Mouse (Mus musculus): ENCODE measurements around the gene Pank2. TPM values are rescaled to one million over a fixed set of nuclear protein-coding genes. Genes with fewer than 3 reads are reported as not detected.
A peak's percentile ranks its signal among the peaks of the same experiment; 100 is the strongest.

The Pank2 gene
- total and polyA plus RNA-seq, 3 experiments, result 8.5 to 25.4 (median 20.7) TPM

DNA sequence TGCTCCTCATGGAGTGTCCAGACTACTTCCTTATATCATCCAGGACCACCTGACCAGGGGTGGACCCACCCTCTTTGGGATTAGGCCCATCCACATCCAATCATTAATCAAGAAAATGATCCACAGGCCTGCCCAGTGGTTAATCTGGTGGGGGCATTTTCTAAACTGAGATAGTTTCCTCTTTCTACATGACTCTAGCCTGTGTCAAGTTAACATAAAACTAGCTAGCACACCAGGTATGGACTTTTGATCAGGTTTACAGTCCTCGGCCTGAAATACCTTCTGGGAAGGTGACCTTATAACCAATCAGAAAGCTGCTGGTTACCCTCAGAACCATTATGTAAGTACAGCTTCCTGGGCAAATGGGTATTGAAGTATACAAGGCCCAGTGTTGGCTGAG lies 66.7 kb downstream of the Pank2 start:
- Histone ChIP-seq H3K9ac (ENCODE audit: low read depth, low read length) (no peak overlapping the region), H3K4me1 (ENCODE audit: control insufficient read depth, insufficient read depth, low read length) (no peaks in the 10 kb centered on the region), H3K4me3 (no peak overlapping the region), H3K27ac (no peak overlapping the region), H3K27me3 (ENCODE audit: control insufficient read depth, insufficient read depth, low read length) (no peaks in the 10 kb centered on the region), H3K79me2 (replicated peaks; ENCODE audit: control insufficient read depth, insufficient read depth, low read length) (0 out of 2 replicates have a peak, but pooled peaks cover 2% of the 10 kb centered on the region), H3K36me3 (ENCODE audit: control insufficient read depth, insufficient read depth, low read length) (no peaks in the 10 kb centered on the region)
- intact Hi-C loops (cut with DNase I), result no loop called here
- WGBS, result 100% methylated on average over 1 of the region's 1 CpGs
- DNase-seq, result no peak
- no peak for TF ChIP-seq EP300 (IDR thresholded peaks at IDR 0.05; ENCODE audit: insufficient read depth, low read depth, low read length)
- no peak for TF ChIP-seq POLR2A (IDR thresholded peaks at IDR 0.05; ENCODE audit: insufficient read depth, low read depth, low read length)
- no peak for TF ChIP-seq CTCF (IDR thresholded peaks at IDR 0.05)

DNA sequence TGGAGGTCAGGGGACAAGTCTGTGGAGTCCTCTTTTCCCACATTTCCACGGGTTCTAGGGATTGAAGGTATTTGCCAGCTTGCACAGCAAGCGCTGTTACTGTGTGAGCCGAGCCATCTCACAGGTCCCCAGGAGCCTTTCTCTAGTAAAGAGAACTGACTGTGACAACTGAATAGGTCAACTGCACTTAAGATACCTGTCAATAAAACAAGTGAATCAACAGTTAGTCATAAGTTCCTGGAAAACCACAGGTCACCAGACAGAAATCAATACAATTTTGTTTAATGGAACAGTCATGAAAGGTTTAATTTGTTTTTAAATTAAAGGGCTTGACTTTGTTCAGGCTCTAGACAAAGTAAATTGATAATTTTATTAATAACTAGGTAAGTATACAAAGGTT lies 68.3 kb downstream of the Pank2 start:
- H3K4me3 ChIP-seq, result no peak overlapping the region
- no peaks in the 10 kb centered on the region for H3K27me3 ChIP-seq (ENCODE audit: control insufficient read depth, insufficient read depth, low read length)
- H3K36me3 ChIP-seq (ENCODE audit: control insufficient read depth, insufficient read depth, low read length), result no peaks in the 10 kb centered on the region
- no peaks in the 10 kb centered on the region for H3K4me1 ChIP-seq (ENCODE audit: control insufficient read depth, insufficient read depth, low read length)
- H3K79me2 ChIP-seq (replicated peaks; ENCODE audit: control insufficient read depth, insufficient read depth, low read length), result 0 out of 2 replicates have a peak, but pooled peaks cover 2% of the 10 kb centered on the region
- H3K27ac ChIP-seq, result no peak overlapping the region
- TF ChIP-seq CTCF (IDR thresholded peaks at IDR 0.05), result no peak
- no peak for DNase-seq
- H3K9ac ChIP-seq (ENCODE audit: low read depth, low read length), result no peak overlapping the region
- intact Hi-C loops (cut with DNase I), result no loop called here
- WGBS, result 86% methylated on average over 3 of the region's 3 CpGs

DNA sequence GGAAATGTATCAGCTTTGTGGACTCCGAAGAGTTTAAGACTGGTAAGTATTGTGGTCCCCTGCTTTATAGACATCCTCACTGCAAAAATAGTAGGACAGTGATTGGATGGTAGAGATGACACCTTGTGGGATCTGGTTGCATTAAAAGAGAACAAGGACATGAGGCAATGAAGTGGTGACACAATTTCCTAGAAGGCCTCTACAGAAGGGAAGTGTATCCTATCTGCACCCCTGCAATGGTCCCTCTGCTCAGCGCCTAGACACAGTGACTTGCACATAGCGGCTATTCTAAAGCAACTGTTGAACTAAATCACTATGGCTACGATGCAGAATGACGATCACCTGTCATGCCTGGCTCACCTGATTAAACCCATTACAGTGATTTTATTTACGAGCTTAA lies 75.3 kb downstream of the Pank2 start:
- no peak for DNase-seq

DNA sequence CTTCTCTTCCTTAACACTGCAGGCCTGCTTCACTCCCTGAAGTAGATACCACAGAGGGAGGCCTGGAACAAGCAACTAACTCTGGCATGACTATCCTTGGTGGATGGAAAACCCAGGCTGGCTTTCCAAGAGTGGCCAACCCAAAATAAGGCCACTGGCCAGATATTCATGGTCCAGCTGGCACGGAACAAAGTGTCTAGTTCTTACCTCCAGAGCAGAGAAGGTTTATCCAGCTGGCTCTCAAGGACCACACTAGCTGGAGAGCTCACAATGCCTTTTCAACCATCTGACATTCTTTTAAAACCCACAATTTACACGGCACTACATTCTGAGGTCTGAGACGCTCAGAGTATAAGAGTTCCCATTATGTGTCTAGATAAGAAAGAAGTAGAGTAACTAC lies 82.2 kb downstream of the Pank2 start:
- H3K27me3 ChIP-seq (ENCODE audit: control insufficient read depth, insufficient read depth, low read length), result no peaks in the 10 kb centered on the region
- H3K9ac ChIP-seq (ENCODE audit: low read depth, low read length), result no peak overlapping the region
- DNase-seq, result peak; percentile 32 to 62
- 62% methylated on average over 3 of the region's 3 CpGs for WGBS
- H3K27ac ChIP-seq, result no peak overlapping the region
- intact Hi-C loops (cut with DNase I), result no loop called here
- H3K4me1 ChIP-seq (ENCODE audit: control insufficient read depth, insufficient read depth, low read length), result peaks cover 2% of the 10 kb centered on the region
- TF ChIP-seq EP300 (IDR thresholded peaks at IDR 0.05; ENCODE audit: insufficient read depth, low read depth, low read length), result no peak
- no peak for TF ChIP-seq CTCF (IDR thresholded peaks at IDR 0.05)
- no peak for TF ChIP-seq POLR2A (IDR thresholded peaks at IDR 0.05; ENCODE audit: insufficient read depth, low read depth, low read length)
- H3K79me2 ChIP-seq (replicated peaks; ENCODE audit: control insufficient read depth, insufficient read depth, low read length), result no peaks in the 10 kb centered on the region; the same call in none of the 2 replicates
- no peaks in the 10 kb centered on the region for H3K36me3 ChIP-seq (ENCODE audit: control insufficient read depth, insufficient read depth, low read length)
- no peak overlapping the region for H3K4me3 ChIP-seq

More for the DNA sequence above, 75.3 kb downstream of the Pank2 start:
- intact Hi-C loops (cut with DNase I), result no loop called here
- no peak overlapping the region for H3K9ac ChIP-seq (ENCODE audit: low read depth, low read length)
- WGBS, result 87% methylated on average over 6 of the region's 6 CpGs
- no peaks in the 10 kb centered on the region for H3K36me3 ChIP-seq (ENCODE audit: control insufficient read depth, insufficient read depth, low read length)
- H3K27me3 ChIP-seq (ENCODE audit: control insufficient read depth, insufficient read depth, low read length), result no peaks in the 10 kb centered on the region
- no peaks in the 10 kb centered on the region; the same call in 1 of the 2 replicates for H3K79me2 ChIP-seq (replicated peaks; ENCODE audit: control insufficient read depth, insufficient read depth, low read length)
- H3K27ac ChIP-seq, result no peak overlapping the region
- no peak overlapping the region for H3K4me3 ChIP-seq
- no peak for TF ChIP-seq EP300 (IDR thresholded peaks at IDR 0.05; ENCODE audit: insufficient read depth, low read depth, low read length)
- TF ChIP-seq POLR2A (IDR thresholded peaks at IDR 0.05; ENCODE audit: insufficient read depth, low read depth, low read length), result no peak
- no peak for TF ChIP-seq CTCF (IDR thresholded peaks at IDR 0.05)
- no peaks in the 10 kb centered on the region for H3K4me1 ChIP-seq (ENCODE audit: control insufficient read depth, insufficient read depth, low read length)

DNA sequence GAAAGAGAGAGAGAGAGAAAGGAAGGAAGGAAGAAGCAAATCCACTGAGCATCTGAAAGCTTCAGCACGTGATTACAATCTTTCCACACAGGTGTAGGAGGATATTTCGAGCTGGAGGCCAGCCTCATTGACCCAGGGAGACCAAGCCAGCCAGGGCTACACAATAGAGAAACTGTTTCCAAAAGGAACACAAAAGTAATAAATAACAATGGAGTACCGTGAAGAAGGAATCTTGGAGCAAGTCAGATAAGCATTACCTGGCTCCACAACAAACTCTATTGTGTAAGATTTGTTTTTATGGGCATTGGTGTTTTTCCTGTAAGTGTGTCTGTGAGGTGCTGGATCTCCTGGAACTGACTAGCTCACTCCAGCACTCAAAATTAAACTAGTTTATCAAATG lies 83.3 kb downstream of the Pank2 start:
- Histone ChIP-seq H3K79me2 (replicated peaks; ENCODE audit: control insufficient read depth, insufficient read depth, low read length) (no peaks in the 10 kb centered on the region; the same call in 1 of the 2 replicates), H3K27ac (no peak overlapping the region), H3K4me1 (ENCODE audit: control insufficient read depth, insufficient read depth, low read length) (peaks cover 2% of the 10 kb centered on the region), H3K27me3 (ENCODE audit: control insufficient read depth, insufficient read depth, low read length) (no peaks in the 10 kb centered on the region), H3K36me3 (ENCODE audit: control insufficient read depth, insufficient read depth, low read length) (no peaks in the 10 kb centered on the region), H3K4me3 (no peak overlapping the region), H3K9ac (ENCODE audit: low read depth, low read length) (no peak overlapping the region)
- 43% methylated on average over 3 of the region's 3 CpGs for WGBS
- DNase-seq, result no peak
- intact Hi-C loops (cut with DNase I), result loop anchor here (5.0 kb wide), 1 partner anchor 43 kb away; no protein-coding TSS in a partner anchor
- TF ChIP-seq POLR2A (IDR thresholded peaks at IDR 0.05; ENCODE audit: insufficient read depth, low read depth, low read length), result no peak
- TF ChIP-seq CTCF (IDR thresholded peaks at IDR 0.05), result no peak
- no peak for TF ChIP-seq EP300 (IDR thresholded peaks at IDR 0.05; ENCODE audit: insufficient read depth, low read depth, low read length)

Small RNA genes within 50 kb of the gene (microRNA-seq; reads per million reads assigned to microRNA genes)
- 15.7 to 19.7 reads per million in 2 experiments for gene Mir103-2

Other genes starting within 250 kb of the Pank2 start
- 1 to 10 TPM; 7.2 to 8.4 TPM for gene Gfra4, start 219.4 kb upstream of the Pank2 start, total RNA-seq (2021)
- 21.3 TPM in 2 replicates for gene Gfra4, start 219.4 kb upstream of the Pank2 start, polyA plus RNA-seq (2012; rRNA removed)
- 1 to 10 TPM in 1 of 2 experiments, under 1 TPM in 1; 0.73 to 1.6 TPM for gene Adam33, start 198.7 kb upstream of the Pank2 start, total RNA-seq (2021)
- gene Adam33, start 198.7 kb upstream of the Pank2 start, polyA plus RNA-seq (2012; rRNA removed), result 7.1 and 10.0 TPM in 2 replicates
- 1 to 10 TPM; 2.1 to 2.5 TPM for gene Siglec1, start 175.7 kb upstream of the Pank2 start, total RNA-seq (2021)
- gene Siglec1, start 175.7 kb upstream of the Pank2 start, polyA plus RNA-seq (2012; rRNA removed), result 3.1 and 3.3 TPM in 2 replicates
- gene Hspa12b, start 135.2 kb upstream of the Pank2 start, total RNA-seq (2021), result 10 to 100 TPM; 29.7 to 31.4 TPM
- gene Hspa12b, start 135.2 kb upstream of the Pank2 start, polyA plus RNA-seq (2012; rRNA removed), result 21.9 and 27.8 TPM in 2 replicates
- not detected for gene Gm11037, start 129.0 kb upstream of the Pank2 start, total RNA-seq (2021)
- gene Gm11037, start 129.0 kb upstream of the Pank2 start, polyA plus RNA-seq (2012; rRNA removed), result not detected in 2 replicates
- gene 1700037H04Rik, start 102.4 kb upstream of the Pank2 start, total RNA-seq (2021), result 10 to 100 TPM in 1 of 2 experiments, 1 to 10 TPM in 1; 9.8 to 11.3 TPM
- 33.6 and 48.9 TPM in 2 replicates for gene 1700037H04Rik, start 102.4 kb upstream of the Pank2 start, polyA plus RNA-seq (2012; rRNA removed)
- gene Cenpb, start 82.4 kb upstream of the Pank2 start, total RNA-seq (2021), result 10 to 100 TPM; 71.9 to 92.6 TPM
- 57.1 and 58.5 TPM in 2 replicates for gene Cenpb, start 82.4 kb upstream of the Pank2 start, polyA plus RNA-seq (2012; rRNA removed)
- 10 to 100 TPM in 1 of 2 experiments, 1 to 10 TPM in 1; 4.3 to 10.3 TPM for gene Cdc25b, start 75.5 kb upstream of the Pank2 start, total RNA-seq (2021)
- gene Cdc25b, start 75.5 kb upstream of the Pank2 start, polyA plus RNA-seq (2012; rRNA removed), result 9.8 and 12.5 TPM in 2 replicates
- 1 to 10 TPM; 4.4 to 5.2 TPM for gene Spef1, start 75.2 kb upstream of the Pank2 start, total RNA-seq (2021)
- 3.3 and 4.0 TPM in 2 replicates for gene Spef1, start 75.2 kb upstream of the Pank2 start, polyA plus RNA-seq (2012; rRNA removed)
- 10 to 100 TPM; 33.1 to 41.7 TPM for gene Ap5s1, start 55.4 kb upstream of the Pank2 start, total RNA-seq (2021)
- gene Ap5s1, start 55.4 kb upstream of the Pank2 start, polyA plus RNA-seq (2012; rRNA removed), result 71.4 and 121 TPM in 2 replicates
- gene Mavs, start 28.4 kb upstream of the Pank2 start, total RNA-seq (2021), result 10 to 100 TPM; 65.2 to 79.6 TPM
- 89.0 and 127 TPM in 2 replicates for gene Mavs, start 28.4 kb upstream of the Pank2 start, polyA plus RNA-seq (2012; rRNA removed)
- gene Rnf24, start 90.4 kb downstream of the Pank2 start, total RNA-seq (2021), result 1 to 10 TPM; 2.9 to 3.9 TPM
- 2.7 and 3.5 TPM in 2 replicates for gene Rnf24, start 90.4 kb downstream of the Pank2 start, polyA plus RNA-seq (2012; rRNA removed)
- 10 to 100 TPM; 23.0 to 28.1 TPM for gene Smox, start 229.0 kb downstream of the Pank2 start, total RNA-seq (2021)
- 34.8 and 39.8 TPM in 2 replicates for gene Smox, start 229.0 kb downstream of the Pank2 start, polyA plus RNA-seq (2012; rRNA removed)

Data from heart, adult 2 months (tissue).